Mouse (Mus musculus) midbrain, embryonic 16.5 days (tissue): ENCODE results near the gene Chchd3. TPM values are rescaled to one million over a fixed set of nuclear protein-coding genes. Genes with fewer than 3 reads are reported as not detected.

Experiments used
- ATAC-seq: fragments of 200-750 bp; cut with Nextera tagmentation; 2 replicates; pipeline ENCODE4 v1.8.0; 2017; ENCODE audit warnings: moderate TSS enrichment
- H3K27ac ChIP-seq: fragments of 300-500 bp; sonication (generic); 2 replicates; pipeline ENCODE4 v1.5.1; 2014; ENCODE audit warnings: mild to moderate bottlenecking, low read length, mixed read lengths
- H3K27me3 ChIP-seq: fragments of 300-500 bp; sonication (generic); 2 replicates; pipeline ENCODE4 v1.6.1; 2014; ENCODE audit warnings: low read depth, low read length, mixed read lengths; ENCODE audit not compliant: control insufficient read depth, insufficient read depth
- H3K36me3 ChIP-seq: fragments of 300-500 bp; sonication (generic); 2 replicates; pipeline ENCODE4 v1.6.1; 2014; ENCODE audit warnings: mild to moderate bottlenecking, low read length, moderate library complexity, mixed read lengths; ENCODE audit not compliant: control insufficient read depth, insufficient read depth
- H3K4me1 ChIP-seq: fragments of 300-500 bp; sonication (generic); 2 replicates; pipeline ENCODE4 v1.6.1; 2014; ENCODE audit warnings: mild to moderate bottlenecking, low read length, mixed read lengths; ENCODE audit not compliant: control insufficient read depth, insufficient read depth
- H3K4me2 ChIP-seq: fragments of 300-500 bp; sonication (generic); 2 replicates; pipeline ENCODE4 v1.6.1; 2014; ENCODE audit warnings: mild to moderate bottlenecking, low read length, mixed read lengths
- H3K4me3 ChIP-seq: fragments of 300-500 bp; sonication (generic); 2 replicates; pipeline ENCODE4 v1.5.1; 2014; ENCODE audit warnings: low read depth, mild to moderate bottlenecking, low read length, moderate library complexity, mixed read lengths
- H3K9ac ChIP-seq: fragments of 300-500 bp; sonication (generic); 2 replicates; pipeline ENCODE4 v1.6.1; 2014; ENCODE audit warnings: low read depth, low read length, mixed read lengths
- H3K9me3 ChIP-seq: fragments of 300-500 bp; sonication (generic); replicated peaks from 2 replicates; pipeline ENCODE4 v1.6.1; 2014; ENCODE audit warnings: mild to moderate bottlenecking, low read length, mixed read lengths; ENCODE audit not compliant: control insufficient read depth, poor library complexity, severe bottlenecking
- WGBS: fragments of 180-500 bp; shearing (Covaris S2); extraction: QIAGEN DNeasy Blood & Tissue Kit; methylation state at CpG from one replicate; pipeline ENCODE4 v1.1.7; 2014; 5-methylcytosine and 5-hydroxymethylcytosine counted together
- polyA plus RNA-seq: library from polyadenylated mRNA; unstranded; fragments of >200 nt; fragmentation: Nextera tagmentation; extraction: Ambion mirVana; gene quantifications from 2 replicates; pipeline ENCODE4 v1.2.1, GENCODE M21; 2015

The Chchd3 gene
- polyA plus RNA-seq, result 104 and 115 TPM in 2 replicates

GRCm38 (mm10) chr6:33059735-33060576, at the start of gene Chchd3:
TSS of gene Chchd3 (minus strand) at chr6:33060260.
- Histone ChIP-seq H3K27me3 (no peaks in the 10 kb centered on the region), H3K9me3 (no peaks in the 10 kb centered on the region), H3K36me3 (no peaks in the 10 kb centered on the region), H3K4me1 (peaks cover 12% of the 10 kb centered on the region), H3K4me3 (peak within 1 kb of the TSS; percentile 77), H3K4me2 (peak within 1 kb of the TSS; percentile 68), H3K27ac (peak within 1 kb of the TSS; percentile 60), H3K9ac (peak within 1 kb of the TSS; percentile 77)
- WGBS, result under 1% methylated on average over 50 of the region's 50 CpGs
- peak; percentile 100 for ATAC-seq

- Histone ChIP-seq H3K4me1 (no peaks in the 10 kb centered on the region; the same call in 1 of the 2 replicates), H3K4me3 (no peak overlapping the region), H3K9ac (no peak overlapping the region), H3K36me3 (no peaks in the 10 kb centered on the region), H3K27me3 (no peaks in the 10 kb centered on the region), H3K4me2 (no peak overlapping the region), H3K9me3 (no peaks in the 10 kb centered on the region), H3K27ac (no peak overlapping the region)
- 87% methylated on average over 6 of the region's 6 CpGs for whole genome bisulfite sequencing
- ATAC-seq, result no peak
Observed at GRCm38 (mm10) chr6:33104661-33105060, 44.6 kb upstream of the Chchd3 start.

- H3K36me3 ChIP-seq, result no peaks in the 10 kb centered on the region
- H3K9ac ChIP-seq, result no peak overlapping the region
- H3K27me3 ChIP-seq, result no peaks in the 10 kb centered on the region
- no peak overlapping the region for H3K4me3 ChIP-seq
- no peak for ATAC-seq
- no peaks in the 10 kb centered on the region for H3K9me3 ChIP-seq
- 78% methylated on average over 4 of the region's 4 CpGs for WGBS
- peaks cover 8% of the 10 kb centered on the region; the same call in 1 of the 2 replicates for H3K4me1 ChIP-seq
- no peak overlapping the region for H3K4me2 ChIP-seq
- no peak overlapping the region for H3K27ac ChIP-seq
Observed at GRCm38 (mm10) chr6:33098903-33099302, 38.8 kb upstream of the Chchd3 start.

GRCm38 (mm10) chr6:33094671-33095233, 34.7 kb upstream of the Chchd3 start:
- no peaks in the 10 kb centered on the region for H3K36me3 ChIP-seq
- no peak overlapping the region for H3K4me2 ChIP-seq
- H3K9ac ChIP-seq, result no peak overlapping the region
- H3K4me1 ChIP-seq, result peaks cover 8% of the 10 kb centered on the region; the same call in 1 of the 2 replicates
- ATAC-seq, result 0 out of 2 replicates have a peak, but pooled peaks have one; percentile 42
- WGBS, result 28% methylated on average over 8 of the region's 8 CpGs
- H3K4me3 ChIP-seq, result no peak overlapping the region
- H3K27ac ChIP-seq, result no peak overlapping the region
- no peaks in the 10 kb centered on the region for H3K9me3 ChIP-seq
- H3K27me3 ChIP-seq, result no peaks in the 10 kb centered on the region

GRCm38 (mm10) chr6:33080186-33080585, 20.1 kb upstream of the Chchd3 start:
- Histone ChIP-seq H3K9ac (no peak overlapping the region), H3K4me1 (no peaks in the 10 kb centered on the region), H3K4me3 (no peak overlapping the region), H3K4me2 (no peak overlapping the region), H3K9me3 (no peaks in the 10 kb centered on the region), H3K36me3 (no peaks in the 10 kb centered on the region), H3K27me3 (no peaks in the 10 kb centered on the region), H3K27ac (no peak overlapping the region)
- no peak for ATAC-seq
- WGBS, result 95% methylated on average over 1 of the region's 1 CpGs

GRCm38 (mm10) chr6:33078260-33078936, 18.3 kb upstream of the Chchd3 start:
- Histone ChIP-seq H3K9ac (no peak overlapping the region), H3K27ac (no peak overlapping the region), H3K36me3 (no peaks in the 10 kb centered on the region), H3K4me3 (no peak overlapping the region), H3K27me3 (no peaks in the 10 kb centered on the region), H3K4me2 (no peak overlapping the region), H3K9me3 (no peaks in the 10 kb centered on the region), H3K4me1 (no peaks in the 10 kb centered on the region)
- WGBS, result 89% methylated on average over 19 of the region's 19 CpGs
- no peak for ATAC-seq

- 67% methylated on average over 4 of the region's 4 CpGs for WGBS
- no peak overlapping the region for H3K9ac ChIP-seq
- no peak for ATAC-seq
- no peak overlapping the region for H3K4me2 ChIP-seq
- no peaks in the 10 kb centered on the region for H3K9me3 ChIP-seq
- no peak overlapping the region for H3K27ac ChIP-seq
- no peaks in the 10 kb centered on the region for H3K36me3 ChIP-seq
- H3K4me3 ChIP-seq, result no peak overlapping the region
- no peaks in the 10 kb centered on the region for H3K4me1 ChIP-seq
- H3K27me3 ChIP-seq, result no peaks in the 10 kb centered on the region
Observed at GRCm38 (mm10) chr6:33066462-33066861, 6.4 kb upstream of the Chchd3 start.

GRCm38 (mm10) chr6:33059276-33059675, 784 bp downstream of the Chchd3 start:
- Histone ChIP-seq H3K9ac (peak overlapping the region; percentile 77), H3K27ac (no peak overlapping the region), H3K27me3 (no peaks in the 10 kb centered on the region), H3K4me2 (peak overlapping the region; percentile 68), H3K4me3 (peak overlapping the region; percentile 77), H3K9me3 (no peaks in the 10 kb centered on the region), H3K36me3 (no peaks in the 10 kb centered on the region; the same call in 1 of the 2 replicates), H3K4me1 (peaks cover 12% of the 10 kb centered on the region)
- ATAC-seq, result no peak
- WGBS, result 39% methylated on average over 7 of the region's 7 CpGs
